12 mouse cellular contexts compared by ENCODE assay signal in genomic region chr7:139703826-139704199, GRCm38 (mm10). TPM values are rescaled to one million over a fixed set of nuclear protein-coding genes. Genes with fewer than 3 reads are reported as not detected.
DNase-seq lines count a peak whose midpoint lies in the region; ATAC-seq and TF ChIP-seq lines count a peak whose summit lies in the region.
"Had no signal": no experiment of that assay in that cellular context is flagged by ENCODE, and none has a peak within 500 bp of the region (broad histone marks: within the 10 kb centered on the region; RNA-seq: fewer than 3 reads in every experiment).

No protein-coding gene starts in this region.

- 30% methylated on average over 2 of the region's 2 CpGs for WGBS in forebrain, embryonic 16.5 days
- 24% methylated on average over 2 of the region's 2 CpGs for WGBS in forebrain, postnatal 0 days
- WGBS in hindbrain, embryonic 16.5 days: 20% methylated on average over 2 of the region's 2 CpGs
- WGBS in hindbrain, postnatal 0 days: 33% methylated on average over 2 of the region's 2 CpGs
- 29% methylated on average over 2 of the region's 2 CpGs for WGBS in midbrain, embryonic 13.5 days
- WGBS in midbrain, embryonic 10.5 days: 22% methylated on average over 2 of the region's 2 CpGs

- H3K9ac ChIP-seq in forebrain, embryonic 16.5 days (replicated peaks; ENCODE audit: low read depth, low read length): no peak overlapping the region
- no peak overlapping the region for H3K9ac ChIP-seq in forebrain, postnatal 0 days
- H3K9ac ChIP-seq in hindbrain, embryonic 16.5 days (ENCODE audit: low read depth, low read length): no peak overlapping the region; the same call in 1 of the 2 replicates
- no peak overlapping the region for H3K9ac ChIP-seq in hindbrain, postnatal 0 days (replicated peaks; ENCODE audit: low read length)
- H3K9ac ChIP-seq in midbrain, embryonic 13.5 days (replicated peaks): 0 out of 2 replicates have a peak overlapping the region, but pooled peaks have one; percentile 16

- H3K36me3 ChIP-seq in forebrain, embryonic 16.5 days (ENCODE audit: control insufficient read depth, insufficient read depth): no peaks in the 10 kb centered on the region
- H3K36me3 ChIP-seq in forebrain, postnatal 0 days (ENCODE audit: insufficient read depth): no peaks in the 10 kb centered on the region
- H3K36me3 ChIP-seq in hindbrain, embryonic 16.5 days (ENCODE audit: control insufficient read depth, insufficient read depth, low read length): no peaks in the 10 kb centered on the region
- H3K36me3 ChIP-seq in hindbrain, postnatal 0 days (ENCODE audit: insufficient read depth, low read length): no peaks in the 10 kb centered on the region
- no peaks in the 10 kb centered on the region for H3K36me3 ChIP-seq in midbrain, embryonic 13.5 days
- H3K36me3 ChIP-seq in midbrain, embryonic 10.5 days: no peaks in the 10 kb centered on the region

- no peak for DNase-seq in forebrain, postnatal 0 days
- no peak for DNase-seq in hindbrain, postnatal 0 days (ENCODE audit: low spot score)
- DNase-seq in midbrain, embryonic 10.5 days (ENCODE audit: low spot score): no peak
- peak; percentile 40 for DNase-seq in brain, adult 2 months (ENCODE audit: low read depth, low spot score)
- DNase-seq: thymus, adult 18-20 months had no signal

- H3K4me1 ChIP-seq in forebrain, embryonic 16.5 days (replicated peaks; ENCODE audit: control insufficient read depth, insufficient read depth, low read length): 0 out of 2 replicates have a peak, but pooled peaks cover 7% of the 10 kb centered on the region
- peaks cover 7% of the 10 kb centered on the region; the same call in 1 of the 2 replicates for H3K4me1 ChIP-seq in forebrain, postnatal 0 days (ENCODE audit: insufficient read depth)
- no peaks in the 10 kb centered on the region; the same call in 1 of the 2 replicates for H3K4me1 ChIP-seq in hindbrain, embryonic 16.5 days (ENCODE audit: control insufficient read depth, insufficient read depth, low read depth, low read length)
- peaks cover 9% of the 10 kb centered on the region; the same call in 1 of the 2 replicates for H3K4me1 ChIP-seq in hindbrain, postnatal 0 days (ENCODE audit: insufficient read depth, low read length)
- 0 out of 2 replicates have a peak, but pooled peaks cover 2% of the 10 kb centered on the region for H3K4me1 ChIP-seq in midbrain, embryonic 13.5 days (replicated peaks)
- peaks cover 8% of the 10 kb centered on the region; the same call in 1 of the 2 replicates for H3K4me1 ChIP-seq in midbrain, embryonic 10.5 days

- H3K27ac ChIP-seq in forebrain, embryonic 16.5 days (ENCODE audit: low read length): no peak overlapping the region
- H3K27ac ChIP-seq in forebrain, postnatal 0 days (ENCODE audit: low read depth, low read length): no peak overlapping the region
- no peak overlapping the region for H3K27ac ChIP-seq in hindbrain, embryonic 16.5 days (ENCODE audit: low read depth, low read length)
- no peak overlapping the region for H3K27ac ChIP-seq in hindbrain, postnatal 0 days
- no peak overlapping the region for H3K27ac ChIP-seq in midbrain, embryonic 13.5 days
- no peak overlapping the region for H3K27ac ChIP-seq in midbrain, embryonic 10.5 days (replicated peaks)

- H3K9me3 ChIP-seq in forebrain, embryonic 16.5 days (ENCODE audit: control insufficient read depth, low read length): no peaks in the 10 kb centered on the region
- 0 out of 2 replicates have a peak, but pooled peaks cover under 1% of the 10 kb centered on the region for H3K9me3 ChIP-seq in forebrain, postnatal 0 days (ENCODE audit: low read length)
- H3K9me3 ChIP-seq in hindbrain, embryonic 16.5 days (ENCODE audit: control insufficient read depth, low read length): no peaks in the 10 kb centered on the region
- no peaks in the 10 kb centered on the region for H3K9me3 ChIP-seq in hindbrain, postnatal 0 days (ENCODE audit: low read length)
- H3K9me3 ChIP-seq in midbrain, embryonic 13.5 days: no peaks in the 10 kb centered on the region
- no peaks in the 10 kb centered on the region for H3K9me3 ChIP-seq in midbrain, embryonic 10.5 days (replicated peaks)

- H3K4me2 ChIP-seq in forebrain, embryonic 16.5 days (ENCODE audit: low read length): no peak overlapping the region
- H3K4me2 ChIP-seq in forebrain, postnatal 0 days (ENCODE audit: low read depth): no peak overlapping the region
- H3K4me2 ChIP-seq in hindbrain, embryonic 16.5 days (ENCODE audit: low read length): no peak overlapping the region
- H3K4me2 ChIP-seq in hindbrain, postnatal 0 days (ENCODE audit: low read depth, low read length): no peak overlapping the region
- no peak overlapping the region for H3K4me2 ChIP-seq in midbrain, embryonic 13.5 days (replicated peaks)

- no peaks in the 10 kb centered on the region for H3K27me3 ChIP-seq in forebrain, embryonic 16.5 days (replicated peaks; ENCODE audit: control insufficient read depth, insufficient read depth, low read length)
- H3K27me3 ChIP-seq in forebrain, postnatal 0 days (ENCODE audit: insufficient read depth, low read length): no peaks in the 10 kb centered on the region
- H3K27me3 ChIP-seq in hindbrain, embryonic 16.5 days (replicated peaks; ENCODE audit: control insufficient read depth, insufficient read depth, low read length): no peaks in the 10 kb centered on the region; the same call in none of the 2 replicates
- no peaks in the 10 kb centered on the region for H3K27me3 ChIP-seq in hindbrain, postnatal 0 days (ENCODE audit: insufficient read depth, low read length)
- H3K27me3 ChIP-seq in midbrain, embryonic 13.5 days: peaks cover 14% of the 10 kb centered on the region
- H3K27me3 ChIP-seq in midbrain, embryonic 10.5 days (ENCODE audit: low read depth, poor library complexity, severe bottlenecking): 0 out of 2 replicates have a peak, but pooled peaks cover 6% of the 10 kb centered on the region

- TF ChIP-seq CTCF in forebrain, postnatal 0 days (IDR thresholded peaks at IDR 0.05; ENCODE audit: low read depth): no peak
- TF ChIP-seq CTCF in hindbrain, postnatal 0 days (IDR thresholded peaks at IDR 0.05; ENCODE audit: low read depth): no peak

- H3K4me3 ChIP-seq in forebrain, embryonic 16.5 days (replicated peaks; ENCODE audit: low read length): no peak overlapping the region
- no peak overlapping the region for H3K4me3 ChIP-seq in forebrain, postnatal 0 days (ENCODE audit: low read depth, low read length)
- H3K4me3 ChIP-seq in hindbrain, embryonic 16.5 days (ENCODE audit: low read length): no peak overlapping the region
- no peak overlapping the region for H3K4me3 ChIP-seq in hindbrain, postnatal 0 days (ENCODE audit: low read length)
- no peak overlapping the region for H3K4me3 ChIP-seq in midbrain, embryonic 13.5 days (replicated peaks)
- no peak overlapping the region for H3K4me3 ChIP-seq in midbrain, embryonic 10.5 days
- H3K4me3 ChIP-seq: erythroblast, embryonic 14.5 days had no signal

- ATAC-seq in forebrain, embryonic 16.5 days: 0 out of 2 replicates have a peak, but pooled peaks have one; percentile 8
- no peak for ATAC-seq in forebrain, postnatal 0 days
- peak; percentile 22; the same call in 1 of the 2 replicates for ATAC-seq in hindbrain, embryonic 16.5 days
- ATAC-seq in hindbrain, postnatal 0 days: no peak
- ATAC-seq in midbrain, embryonic 13.5 days: 0 out of 2 replicates have a peak, but pooled peaks have one; percentile 34
- ATAC-seq in erythroid progenitor cell, adult 5-6 weeks (replicated peaks; ENCODE audit: low FRiP score, poor library complexity, severe bottlenecking): no peak
- ATAC-seq: activated CD4-positive, CD25-positive, alpha-beta regulatory T cell, adult 4 months had no signal

RNA-seq across cellular contexts. Expression of gene Cfap46, which starts 20.2 kb away (rescaled TPM):
- polyA plus RNA-seq in forebrain, embryonic 16.5 days (2015; fragmentation: Nextera tagmentation; extraction: Ambion mirVana): 1.8 and 1.9 TPM in 2 replicates
- total RNA-seq in forebrain, postnatal 0 days (2014; rRNA removed): 2.5 and 4.5 TPM in 2 replicates
- polyA plus RNA-seq in forebrain, postnatal 0 days (2015; fragmentation: Nextera tagmentation; extraction: Ambion mirVana): 1.7 and 3.1 TPM in 2 replicates
- polyA plus RNA-seq in hindbrain, embryonic 16.5 days (2015; fragmentation: Nextera tagmentation; extraction: Ambion mirVana): 3.4 and 3.7 TPM in 2 replicates
- total RNA-seq in hindbrain, postnatal 0 days (2014; rRNA removed): 3.2 and 7.0 TPM in 2 replicates
- polyA plus RNA-seq in hindbrain, postnatal 0 days (2015; fragmentation: Nextera tagmentation; extraction: Ambion mirVana): 3.5 TPM in 2 replicates
- polyA plus RNA-seq in midbrain, embryonic 13.5 days (2015; fragmentation: Nextera tagmentation; extraction: Ambion mirVana): 1.1 and 1.6 TPM in 2 replicates
- 0.27 and 0.30 TPM in 2 replicates for polyA plus RNA-seq in midbrain, embryonic 10.5 days (2016; fragmentation: Nextera tagmentation; extraction: Ambion mirVana)
- total RNA-seq in erythroid progenitor cell, adult 5-6 weeks (2015; ENCODE audit: low replicate concordance): not detected in 2 replicates
- total RNA-seq in erythroid progenitor cell, adult 5-6 weeks (2017; ENCODE audit: low replicate concordance): not detected in 2 replicates
- polyA plus RNA-seq: activated CD4-positive, CD25-positive, alpha-beta regulatory T cell, adult 4 months; erythroblast, embryonic 14.5 days; heart, embryonic 14.5 days had no signal

Comparison
In these comparisons a context has a peak if more than half of its experiments do, and no peak if none do; other contexts are left out.
1. ATAC-seq: peak in forebrain, embryonic 16.5 days (single experiment), hindbrain, embryonic 16.5 days (single experiment) and midbrain, embryonic 13.5 days (single experiment); none in forebrain, postnatal 0 days (single experiment), hindbrain, postnatal 0 days (single experiment) and erythroid progenitor cell, adult 5-6 weeks (single experiment).